Mouse (Mus musculus) hindbrain, embryonic 13.5 days (tissue): Measurements from ENCODE around the gene Dhdh. TPM values are rescaled to one million over a fixed set of nuclear protein-coding genes. Genes with fewer than 3 reads are reported as not detected.
A peak's percentile ranks its signal among the peaks of the same experiment; 100 is the strongest.
"Not testable (repeated sequence)": the region's sequence is repeated elsewhere in the genome, so short reads cannot be mapped to it uniquely, and the experiment has no call there.

Experiments used
- ATAC-seq: fragments of 200-750 bp; cut with Nextera tagmentation; 2 replicates; pipeline ENCODE4 v1.8.0; 2017; ENCODE audit warnings: moderate TSS enrichment; ENCODE audit not compliant: low FRiP score
- H3K27ac ChIP-seq: fragments of 300-500 bp; sonication (generic); 2 replicates; pipeline ENCODE4 v1.5.1; 2015; ENCODE audit warnings: inconsistent platforms, mild to moderate bottlenecking, moderate library complexity
- H3K27me3 ChIP-seq: fragments of 300-500 bp; sonication (generic); 2 replicates; pipeline ENCODE4 v1.6.1; 2015; ENCODE audit warnings: mild to moderate bottlenecking, inconsistent platforms
- H3K36me3 ChIP-seq: fragments of 300-500 bp; sonication (generic); 2 replicates; pipeline ENCODE4 v1.6.1; 2015; ENCODE audit warnings: mild to moderate bottlenecking, inconsistent platforms
- H3K4me1 ChIP-seq: fragments of 300-500 bp; sonication (generic); replicated peaks from 2 replicates; pipeline ENCODE4 v1.6.1; 2015; ENCODE audit warnings: inconsistent platforms
- H3K4me2 ChIP-seq: fragments of 300-500 bp; sonication (generic); 2 replicates; pipeline ENCODE4 v1.6.1; 2015; ENCODE audit warnings: inconsistent platforms, mild to moderate bottlenecking, moderate library complexity
- H3K4me3 ChIP-seq: fragments of 300-500 bp; sonication (generic); 2 replicates; pipeline ENCODE4 v1.5.1; 2015; ENCODE audit warnings: mild to moderate bottlenecking, inconsistent platforms
- H3K9ac ChIP-seq: fragments of 300-500 bp; sonication (generic); 2 replicates; pipeline ENCODE4 v1.6.1; 2015; ENCODE audit warnings: mild to moderate bottlenecking, inconsistent platforms
- H3K9me3 ChIP-seq: fragments of 300-500 bp; sonication (generic); 2 replicates; pipeline ENCODE4 v1.6.1; 2016; ENCODE audit warnings: inconsistent platforms
- WGBS: fragments of 180-500 bp; shearing (Covaris S2); methylation state at CpG from one replicate; pipeline ENCODE4 v1.1.7; 2015; 5-methylcytosine and 5-hydroxymethylcytosine counted together
- polyA plus RNA-seq: library from polyadenylated mRNA; unstranded; fragments of >200 nt; fragmentation: Nextera tagmentation; extraction: Ambion mirVana; gene quantifications from 2 replicates; pipeline ENCODE4 v1.2.1, GENCODE M21; 2015

Dhdh gene
- polyA plus RNA-seq: 3.4 and 4.2 TPM in 2 replicates

DNA sequence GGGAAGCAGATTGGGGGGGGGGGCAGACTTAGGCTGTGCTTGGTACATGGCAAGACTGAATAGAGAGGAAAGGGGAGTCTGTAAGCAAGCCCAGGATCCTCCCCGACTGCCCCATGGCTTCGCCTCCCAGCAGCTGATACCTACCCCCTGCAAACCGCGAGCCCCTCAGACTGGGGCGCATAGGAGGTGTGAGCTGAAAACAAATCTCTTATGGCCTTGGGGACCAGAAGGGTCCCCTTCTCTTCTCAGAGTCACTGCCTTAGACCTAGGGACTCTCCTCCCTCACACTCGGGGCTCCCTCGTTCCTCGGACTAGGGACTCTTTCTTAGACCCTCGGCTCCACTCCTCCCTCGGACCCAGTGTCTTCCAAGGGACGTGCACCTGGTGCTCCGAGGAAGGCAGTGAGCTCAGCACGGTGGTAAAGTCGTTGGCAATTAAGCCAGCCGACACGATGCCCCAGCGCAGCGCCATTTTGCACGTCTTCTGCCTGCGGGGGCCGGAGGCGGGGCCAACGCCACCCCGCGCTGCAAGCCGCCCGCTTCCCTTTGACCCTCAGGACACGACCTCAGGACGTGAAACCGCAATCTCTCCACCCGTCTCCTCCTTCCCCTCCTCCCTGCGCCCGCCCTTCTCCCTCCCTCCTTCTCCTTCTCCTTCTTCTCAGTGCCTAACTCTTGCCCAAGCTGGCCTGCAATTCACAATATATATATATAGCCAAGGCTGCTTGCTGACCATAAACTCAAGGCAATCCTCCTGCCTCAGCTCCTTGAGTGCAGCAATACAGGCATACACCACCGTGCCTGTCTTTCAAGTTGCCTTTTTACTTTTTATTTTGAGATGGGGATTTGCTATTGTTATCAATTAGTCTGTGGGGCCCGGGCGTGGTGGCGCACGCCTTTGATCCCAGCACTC, at the start of gene Dhdh:
Gene Dhdh, minus strand, starts transcription at position 513 of the 912 bp plus-strand sequence.
- H3K4me2 ChIP-seq: peak within 1 kb of the TSS; percentile 66
- no peaks in the 10 kb centered on the region for H3K27me3 ChIP-seq
- H3K4me3 ChIP-seq: peak within 1 kb of the TSS; percentile 45
- ATAC-seq: peak; percentile 66
- H3K27ac ChIP-seq: peak within 1 kb of the TSS; percentile 88
- peaks cover 25% of the 10 kb centered on the region for H3K4me1 ChIP-seq
- H3K9me3 ChIP-seq: no peaks in the 10 kb centered on the region
- 10% methylated on average over 36 of the region's 38 CpGs for WGBS
- peaks cover 16% of the 10 kb centered on the region for H3K36me3 ChIP-seq
- H3K9ac ChIP-seq: peak within 1 kb of the TSS; percentile 70

DNA sequence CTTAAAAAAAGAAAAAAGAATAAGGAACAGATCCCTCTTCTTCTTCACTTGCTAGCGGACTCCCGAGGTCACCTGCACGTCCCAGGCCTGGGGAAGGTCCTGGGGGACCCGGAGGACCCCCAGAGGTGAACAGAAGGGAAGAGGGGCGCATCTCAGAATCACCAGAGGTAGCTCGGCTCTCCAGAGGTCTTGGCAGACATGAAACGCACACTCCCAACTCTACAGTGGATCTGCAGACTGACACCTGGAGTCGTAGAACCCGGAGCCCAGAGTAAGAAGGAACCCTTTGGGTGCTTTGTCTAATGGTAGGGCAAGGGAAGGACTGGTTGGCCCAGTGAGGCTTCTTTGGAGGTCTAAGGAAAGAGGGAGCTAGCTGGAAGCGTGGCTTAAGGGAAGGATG, 49.0 kb upstream of the Dhdh start:
- Histone ChIP-seq H3K4me3 (peak overlapping the region; percentile 59), H3K4me2 (peak overlapping the region; percentile 74), H3K36me3 (no peaks in the 10 kb centered on the region), H3K27ac (no peak overlapping the region), H3K27me3 (no peaks in the 10 kb centered on the region), H3K9ac (peak overlapping the region; percentile 79), H3K9me3 (no peaks in the 10 kb centered on the region), H3K4me1 (peaks cover 7% of the 10 kb centered on the region)
- peak; percentile 9; the same call in 1 of the 2 replicates for ATAC-seq
- 79% methylated on average over 10 of the region's 10 CpGs for WGBS

DNA sequence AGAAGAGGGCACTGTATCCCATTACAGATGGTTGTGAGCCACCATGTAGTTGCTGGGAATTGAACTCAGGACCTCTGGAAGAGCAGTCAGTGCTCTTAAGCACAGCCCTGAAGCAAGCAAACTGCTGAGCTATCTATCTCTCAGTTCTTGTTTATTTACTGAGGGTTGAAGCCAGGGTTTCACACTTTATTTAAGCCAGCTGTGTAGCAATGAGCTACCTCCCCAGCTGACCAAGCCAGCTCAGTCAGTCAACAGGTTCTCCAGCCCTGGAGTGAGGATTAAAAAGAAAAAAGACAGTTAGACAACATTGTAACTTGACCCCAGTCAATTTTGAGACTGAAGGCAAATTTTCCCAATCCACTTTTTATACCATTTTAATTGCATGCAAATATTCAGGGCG, 47.1 kb upstream of the Dhdh start:
- peaks cover 7% of the 10 kb centered on the region for H3K4me1 ChIP-seq
- H3K27ac ChIP-seq: no peak overlapping the region
- no peak overlapping the region for H3K9ac ChIP-seq
- H3K9me3 ChIP-seq: no peaks in the 10 kb centered on the region
- ATAC-seq: no peak
- H3K27me3 ChIP-seq: 0 out of 2 replicates have a peak, but pooled peaks cover 3% of the 10 kb centered on the region
- H3K36me3 ChIP-seq: no peaks in the 10 kb centered on the region
- 79% methylated on average over 1 of the region's 1 CpGs for WGBS
- no peak overlapping the region for H3K4me3 ChIP-seq
- H3K4me2 ChIP-seq: no peak overlapping the region

DNA sequence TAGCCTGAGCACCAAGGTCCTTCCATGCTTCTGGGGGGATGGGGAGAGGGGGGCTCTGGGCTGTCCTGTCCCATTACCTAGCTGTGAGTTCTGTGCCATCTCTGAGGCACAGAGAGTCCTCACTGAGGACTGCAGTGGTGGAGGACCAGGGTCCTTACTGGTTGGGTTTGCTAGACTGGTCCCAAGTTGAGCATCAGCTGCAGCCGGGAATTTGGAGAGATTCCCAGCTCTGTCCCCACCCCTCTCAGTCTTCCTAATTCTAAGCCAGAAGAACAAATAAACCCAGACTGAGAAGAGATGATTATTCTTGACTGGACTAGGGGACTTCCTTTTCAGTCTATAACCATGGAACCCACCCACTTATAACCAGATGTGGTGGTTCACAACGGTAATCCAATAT, 42.0 kb upstream of the Dhdh start:
- H3K4me3 ChIP-seq: no peak overlapping the region

DNA sequence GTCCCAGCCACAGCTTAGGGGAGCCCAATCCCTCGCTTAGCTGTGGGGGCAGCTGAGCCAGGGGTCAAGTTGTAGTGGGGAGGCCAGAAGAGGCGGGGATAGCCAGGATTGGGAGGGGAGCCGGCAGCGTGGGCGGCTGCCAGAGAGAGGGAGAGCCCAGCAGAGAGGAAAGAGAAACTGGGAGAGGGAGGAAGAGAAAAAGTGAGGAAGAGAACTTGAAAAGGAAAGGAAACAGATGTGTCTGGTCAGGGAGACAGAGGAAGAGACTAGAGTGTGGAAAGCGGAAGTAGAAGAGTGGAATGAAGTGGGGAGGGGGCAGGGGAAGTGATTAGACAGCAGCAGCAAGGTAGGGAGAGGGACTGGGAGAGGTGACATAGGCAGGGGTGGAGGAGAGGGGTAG, 40.9 kb upstream of the Dhdh start:
- no peak for ATAC-seq
- H3K9me3 ChIP-seq: no peaks in the 10 kb centered on the region
- 25% methylated on average over 6 of the region's 6 CpGs for WGBS
- no peak overlapping the region for H3K4me2 ChIP-seq
- no peaks in the 10 kb centered on the region for H3K36me3 ChIP-seq
- H3K4me1 ChIP-seq: peaks cover 22% of the 10 kb centered on the region
- H3K4me3 ChIP-seq: no peak overlapping the region
- no peak overlapping the region for H3K27ac ChIP-seq
- peaks cover 9% of the 10 kb centered on the region; the same call in 1 of the 2 replicates for H3K27me3 ChIP-seq
- H3K9ac ChIP-seq: no peak overlapping the region

More for the DNA sequence above, 42.0 kb upstream of the Dhdh start:
- no peak for ATAC-seq
- H3K27me3 ChIP-seq: peaks cover 9% of the 10 kb centered on the region; the same call in 1 of the 2 replicates
- no peaks in the 10 kb centered on the region for H3K36me3 ChIP-seq
- 77% methylated on average over 2 of the region's 2 CpGs for WGBS
- 0 out of 2 replicates have a peak overlapping the region, but pooled peaks have one; percentile 35 for H3K27ac ChIP-seq
- no peak overlapping the region for H3K9ac ChIP-seq
- H3K4me1 ChIP-seq: peaks cover 10% of the 10 kb centered on the region; the same call in 1 of the 2 replicates
- H3K4me2 ChIP-seq: 0 out of 2 replicates have a peak overlapping the region, but pooled peaks have one; percentile 4
- no peaks in the 10 kb centered on the region for H3K9me3 ChIP-seq

DNA sequence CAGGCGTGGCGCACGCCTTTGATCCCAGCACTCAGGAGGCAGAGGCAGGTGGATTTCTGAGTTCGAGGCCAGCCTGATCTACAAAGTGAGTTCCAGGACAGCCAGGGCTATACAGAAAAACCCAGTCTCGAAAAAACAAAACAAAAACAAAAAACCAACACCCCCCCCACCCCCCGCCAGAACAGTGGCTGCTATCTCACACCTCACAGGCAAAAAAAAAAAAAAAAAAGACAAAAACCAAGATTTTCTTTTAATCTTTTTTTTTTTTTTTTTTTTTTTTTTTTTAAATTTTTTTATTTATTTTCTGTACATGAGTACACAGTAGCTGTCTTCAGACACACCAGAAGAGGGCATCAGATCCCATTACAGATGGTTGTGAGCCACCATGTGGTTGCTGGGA, 38.6 kb upstream of the Dhdh start:
- H3K9me3 ChIP-seq, H3K27me3 ChIP-seq, H3K4me2 ChIP-seq, H3K36me3 ChIP-seq, H3K9ac ChIP-seq, ATAC-seq, H3K4me3 ChIP-seq, H3K27ac ChIP-seq: not testable (repeated sequence)
- H3K4me1 ChIP-seq: peaks cover 35% of the 10 kb centered on the region
- 96% methylated on average over 6 of the region's 6 CpGs for WGBS

DNA sequence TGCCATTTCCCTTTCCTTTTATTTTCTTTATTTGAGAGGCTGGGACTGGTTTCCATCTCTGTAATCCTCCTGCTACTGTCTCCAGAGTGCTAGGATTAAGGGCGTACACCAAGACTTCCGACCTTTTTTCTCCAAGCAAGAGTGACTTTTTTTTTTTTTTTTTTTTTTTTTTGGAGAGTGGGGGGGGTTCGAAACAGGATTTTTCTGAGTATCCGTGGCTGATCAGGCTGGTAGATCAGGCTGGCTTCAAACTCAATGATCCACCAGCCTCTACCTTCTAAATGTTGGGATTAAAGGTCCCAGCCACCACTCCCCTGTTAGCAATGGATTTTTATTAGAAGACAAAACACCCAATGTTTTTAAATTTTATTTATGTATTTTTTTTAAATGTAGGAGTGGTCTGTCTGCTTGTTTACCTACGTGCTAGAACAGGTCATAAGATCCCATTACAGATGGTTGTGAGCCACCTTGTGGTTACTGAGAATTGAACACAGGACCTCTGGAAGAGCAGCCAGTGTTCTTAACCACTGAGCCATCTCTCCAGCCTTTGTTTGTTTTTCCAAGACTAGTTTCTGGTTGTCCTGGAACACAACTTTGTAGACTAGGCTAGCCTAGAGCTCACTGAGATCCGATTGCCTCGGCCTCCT, 38.0 kb upstream of the Dhdh start:
- Histone ChIP-seq H3K27ac (peak overlapping the region; percentile 83), H3K9ac (peak overlapping the region; percentile 77), H3K4me3 (peak overlapping the region; percentile 60), H3K9me3 (no peaks in the 10 kb centered on the region), H3K36me3 (no peaks in the 10 kb centered on the region; the same call in 1 of the 2 replicates), H3K4me1 (peaks cover 37% of the 10 kb centered on the region), H3K4me2 (peak overlapping the region; percentile 80), H3K27me3 (peaks cover 9% of the 10 kb centered on the region; the same call in 1 of the 2 replicates)
- ATAC-seq: no peak
- WGBS: 24% methylated on average over 7 of the region's 7 CpGs

DNA sequence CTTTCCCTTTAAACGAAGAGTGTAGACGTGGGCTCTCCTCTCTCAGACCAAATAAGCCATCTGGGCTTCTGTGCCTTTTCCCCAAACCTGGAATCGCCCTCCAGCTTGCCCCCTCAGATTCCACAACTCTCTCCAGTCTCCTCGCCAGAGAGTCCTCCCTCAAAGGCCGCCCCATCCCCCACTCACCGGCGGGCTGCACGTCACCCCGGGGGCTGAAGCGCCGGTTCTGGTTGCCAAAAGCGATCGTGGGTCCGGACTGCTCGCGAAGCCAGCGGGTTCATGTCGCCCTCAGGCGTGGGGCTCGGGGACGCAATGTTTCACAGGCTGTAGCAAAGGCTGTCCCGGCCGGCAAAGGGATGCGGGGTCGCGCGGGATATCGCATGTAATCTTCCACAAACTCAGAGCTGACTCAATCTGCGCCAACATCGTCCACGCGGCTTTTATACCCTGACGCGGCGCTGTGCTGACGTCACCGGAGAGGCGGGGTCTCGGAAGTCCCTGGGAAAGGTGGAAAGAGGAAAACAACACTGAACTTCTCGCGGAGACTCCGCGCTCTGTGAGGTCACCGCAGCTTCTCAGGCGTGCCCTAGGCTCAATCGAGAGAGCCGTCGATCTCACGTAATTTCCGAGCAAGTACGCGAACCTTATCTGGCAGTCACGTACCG, 37.3 kb upstream of the Dhdh start, which contains the start of the genes Ppp1r15a and Plekha4:
Gene Ppp1r15a, minus strand, starts transcription at position 460 of the 665 bp plus-strand sequence.
Gene Plekha4, plus strand, starts transcription at position 522 of the 665 bp plus-strand sequence.
- H3K4me2 ChIP-seq: peak within 1 kb of the TSS; percentile 80
- ATAC-seq: peak; percentile 79
- WGBS: under 1% methylated on average over 54 of the region's 54 CpGs
- H3K27me3 ChIP-seq: peaks cover 6% of the 10 kb centered on the region; the same call in 1 of the 2 replicates
- peak within 1 kb of the TSS; percentile 60 for H3K4me3 ChIP-seq
- H3K9me3 ChIP-seq: no peaks in the 10 kb centered on the region
- peaks cover 42% of the 10 kb centered on the region for H3K4me1 ChIP-seq
- peak within 1 kb of the TSS; percentile 83 for H3K27ac ChIP-seq
- H3K36me3 ChIP-seq: no peaks in the 10 kb centered on the region; the same call in 1 of the 2 replicates
- H3K9ac ChIP-seq: peak within 1 kb of the TSS; percentile 77

DNA sequence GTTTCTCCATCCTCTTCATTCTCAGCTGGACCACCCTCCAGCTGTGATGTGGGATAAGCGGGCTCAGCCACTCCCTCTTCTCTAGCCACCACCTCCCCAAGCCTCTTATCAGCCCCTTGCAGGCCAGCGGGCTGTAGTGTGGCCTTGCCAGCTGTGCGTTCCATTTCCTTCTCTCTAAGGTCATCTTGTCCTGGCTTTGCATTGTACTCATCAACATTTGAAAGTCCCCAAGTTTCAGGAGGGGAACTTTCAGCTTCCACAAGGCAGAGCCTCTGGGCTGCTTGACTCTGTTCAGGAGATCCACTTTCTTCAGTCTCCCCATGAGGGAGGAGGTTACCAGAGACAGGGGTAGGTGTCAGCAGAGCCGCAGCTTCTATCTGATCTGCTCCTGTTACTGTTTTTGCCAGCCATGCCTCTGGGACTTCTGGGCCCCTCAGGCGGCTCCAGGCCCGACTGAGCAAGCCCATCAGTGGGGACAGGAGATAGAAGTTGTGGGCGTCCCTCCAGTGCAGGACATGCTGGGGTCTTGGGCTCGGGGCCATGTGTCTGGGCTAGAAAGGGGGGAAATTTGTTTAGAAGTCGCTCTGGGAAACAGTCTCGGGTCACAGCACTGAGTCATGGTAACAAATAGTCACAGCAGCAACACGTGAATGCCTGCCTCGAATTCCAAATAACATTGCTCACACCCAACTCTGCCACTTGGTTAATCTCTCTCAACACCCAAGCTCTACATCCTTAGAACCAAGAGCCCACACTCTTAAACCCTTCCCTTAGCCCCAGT, 36.4 kb upstream of the Dhdh start:
- 32% methylated on average over 12 of the region's 12 CpGs for WGBS

DNA sequence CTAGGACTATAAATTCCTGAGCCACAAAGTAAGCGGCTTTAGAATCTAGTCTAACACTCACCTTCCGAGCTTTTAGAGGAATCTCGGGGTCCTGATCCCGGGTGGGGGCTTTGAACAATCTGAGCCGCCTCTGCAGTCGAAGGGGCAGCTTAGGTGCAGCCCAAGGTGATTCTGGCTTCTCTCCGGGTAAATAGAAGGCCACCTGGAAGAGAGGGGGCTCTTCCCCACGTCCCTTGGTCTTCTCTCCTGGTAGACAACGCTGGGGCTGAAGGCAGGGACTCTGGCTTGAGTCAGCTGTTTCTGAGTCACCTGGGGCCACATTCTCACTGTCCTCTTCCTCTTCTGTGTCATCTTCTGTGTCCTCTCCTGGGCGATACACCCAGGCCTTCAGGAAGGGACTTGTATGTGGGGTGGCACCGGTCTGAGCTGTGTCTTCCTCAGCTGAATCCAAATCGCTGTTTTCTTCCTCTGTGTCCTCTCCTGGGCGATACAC, 35.1 kb upstream of the Dhdh start:
- Histone ChIP-seq H3K4me1 (peaks cover 36% of the 10 kb centered on the region), H3K9ac (peak overlapping the region; percentile 46), H3K9me3 (no peaks in the 10 kb centered on the region), H3K27me3 (no peaks in the 10 kb centered on the region), H3K27ac (no peak overlapping the region), H3K4me2 (peak overlapping the region; percentile 25; the same call in 1 of the 2 replicates), H3K36me3 (no peaks in the 10 kb centered on the region; the same call in 1 of the 2 replicates), H3K4me3 (peak overlapping the region; percentile 1; the same call in 1 of the 2 replicates)
- WGBS: 89% methylated on average over 13 of the region's 13 CpGs
- ATAC-seq: no peak

More for the DNA sequence above, 36.4 kb upstream of the Dhdh start:
- H3K4me2 ChIP-seq: peak overlapping the region; percentile 80
- peaks cover 38% of the 10 kb centered on the region for H3K4me1 ChIP-seq
- peak overlapping the region; percentile 60 for H3K4me3 ChIP-seq
- peak overlapping the region; percentile 83 for H3K27ac ChIP-seq
- 0 out of 2 replicates have a peak, but pooled peaks cover 2% of the 10 kb centered on the region for H3K27me3 ChIP-seq
- no peaks in the 10 kb centered on the region for H3K9me3 ChIP-seq
- peak; percentile 9; the same call in 1 of the 2 replicates for ATAC-seq
- H3K36me3 ChIP-seq: no peaks in the 10 kb centered on the region; the same call in 1 of the 2 replicates
- peak overlapping the region; percentile 77 for H3K9ac ChIP-seq
